Mouse (Mus musculus) liver, postnatal 0 days (tissue): ENCODE results near the gene Atf5. TPM values are rescaled to one million over a fixed set of nuclear protein-coding genes. Genes with fewer than 3 reads are reported as not detected.
A peak's percentile ranks its signal among the peaks of the same experiment; 100 is the strongest.

Source experiments
- ATAC-seq: fragments of 200-750 bp; cut with Nextera tagmentation; 2 replicates; pipeline ENCODE4 v1.8.0; 2017; ENCODE audit warnings: mild to moderate bottlenecking, moderate library complexity
- DNase-seq: peaks from one replicate; pipeline ENCODE4 v3.0.0-alpha.2; 2016
- H3K27ac ChIP-seq: fragments of 300-500 bp; sonication (generic); 2 replicates; pipeline ENCODE4 v1.5.1; 2014; ENCODE audit warnings: antibody characterized with exemption, moderate library complexity, mild to moderate bottlenecking, low read depth
- H3K27me3 ChIP-seq: fragments of 300-500 bp; sonication (generic); 2 replicates; pipeline ENCODE4 v1.6.1; 2014; ENCODE audit warnings: low read length, control low read depth, mixed read lengths; ENCODE audit not compliant: insufficient read depth
- H3K36me3 ChIP-seq: fragments of 300-500 bp; sonication (generic); replicated peaks from 2 replicates; pipeline ENCODE4 v1.6.1; 2014; ENCODE audit warnings: mild to moderate bottlenecking, control low read depth, low read length, moderate library complexity, mixed read lengths; ENCODE audit not compliant: insufficient read depth
- H3K4me1 ChIP-seq: fragments of 300-500 bp; sonication (generic); 2 replicates; pipeline ENCODE4 v1.6.1; 2014; ENCODE audit warnings: antibody characterized with exemption, mild to moderate bottlenecking, control low read depth; ENCODE audit not compliant: insufficient read depth
- H3K4me2 ChIP-seq: fragments of 300-500 bp; sonication (generic); 2 replicates; pipeline ENCODE4 v1.6.1; 2014; ENCODE audit warnings: low read depth, mild to moderate bottlenecking, low read length, moderate library complexity, mixed read lengths
- H3K4me3 ChIP-seq: fragments of 300-500 bp; sonication (generic); 2 replicates; pipeline ENCODE4 v1.5.1; 2014; ENCODE audit warnings: low read depth, low read length
- H3K9ac ChIP-seq: fragments of 300-500 bp; sonication (generic); replicated peaks from 2 replicates; pipeline ENCODE4 v1.6.1; 2014; ENCODE audit warnings: mild to moderate bottlenecking, moderate library complexity
- H3K9me3 ChIP-seq: fragments of 300-500 bp; sonication (generic); 2 replicates; pipeline ENCODE4 v1.6.1; 2016; ENCODE audit warnings: mild to moderate bottlenecking, control low read depth, low read length, mixed read lengths
- CTCF ChIP-seq: sonication (generic); IDR thresholded peaks from 2 replicates; pipeline ENCODE4 v1.5.1; 2016; ENCODE audit warnings: antibody characterized with exemption, low read depth
- EP300 ChIP-seq: IDR thresholded peaks from 2 replicates; pipeline ENCODE4 v1.6.1; 2016; ENCODE audit warnings: antibody characterized with exemption, low read depth, mild to moderate bottlenecking
- WGBS: fragments of 180-500 bp; shearing (Covaris S2); extraction: QIAGEN DNeasy Blood & Tissue Kit; methylation state at CpG from one replicate; pipeline ENCODE4 v1.1.7; 2014; ENCODE audit not compliant: insufficient replicate concordance; 5-methylcytosine and 5-hydroxymethylcytosine counted together
- polyA plus RNA-seq: library from polyadenylated mRNA; unstranded; fragments of >200 nt; fragmentation: Nextera tagmentation; extraction: Ambion mirVana; gene quantifications from 2 replicates; pipeline ENCODE4 v1.2.1, GENCODE M21; 2015

Gene Atf5
- polyA plus RNA-seq, 1 experiment from 2014 or later: 66.6 TPM

GRCm38 (mm10) chr7:44850789-44851624 lies 34.5 kb upstream of the Atf5 start:
- whole genome bisulfite sequencing: 65% methylated on average over 8 of the region's 8 CpGs
- peaks cover 51% of the 10 kb centered on the region for H3K4me1 ChIP-seq
- ATAC-seq (no peak), DNase-seq (no peak)
- H3K4me3 ChIP-seq: peak overlapping the region; percentile 80
- H3K4me2 ChIP-seq: peak overlapping the region; percentile 75
- no peaks in the 10 kb centered on the region for H3K9me3 ChIP-seq
- peaks cover 9% of the 10 kb centered on the region for H3K36me3 ChIP-seq
- TF ChIP-seq EP300 (no peak), CTCF (no peak)
- no peaks in the 10 kb centered on the region for H3K27me3 ChIP-seq
- H3K9ac ChIP-seq: peak overlapping the region; percentile 81
- H3K27ac ChIP-seq: peak overlapping the region; percentile 99

- H3K4me3 ChIP-seq: peak overlapping the region; percentile 80
- H3K36me3 ChIP-seq: peaks cover 18% of the 10 kb centered on the region
- DNase-seq (peak; percentile 86), ATAC-seq (peak; percentile 17)
- H3K27me3 ChIP-seq: no peaks in the 10 kb centered on the region
- H3K27ac ChIP-seq: peak overlapping the region; percentile 99
- peaks cover 42% of the 10 kb centered on the region for H3K4me1 ChIP-seq
- WGBS: 2% methylated on average over 33 of the region's 33 CpGs
- no peaks in the 10 kb centered on the region for H3K9me3 ChIP-seq
- H3K9ac ChIP-seq: peak overlapping the region; percentile 81
- H3K4me2 ChIP-seq: peak overlapping the region; percentile 75
- TF ChIP-seq CTCF (no peak), EP300 (no peak)
Measured at GRCm38 (mm10) chr7:44850146-44850545, 33.7 kb upstream of the Atf5 start.

DNA sequence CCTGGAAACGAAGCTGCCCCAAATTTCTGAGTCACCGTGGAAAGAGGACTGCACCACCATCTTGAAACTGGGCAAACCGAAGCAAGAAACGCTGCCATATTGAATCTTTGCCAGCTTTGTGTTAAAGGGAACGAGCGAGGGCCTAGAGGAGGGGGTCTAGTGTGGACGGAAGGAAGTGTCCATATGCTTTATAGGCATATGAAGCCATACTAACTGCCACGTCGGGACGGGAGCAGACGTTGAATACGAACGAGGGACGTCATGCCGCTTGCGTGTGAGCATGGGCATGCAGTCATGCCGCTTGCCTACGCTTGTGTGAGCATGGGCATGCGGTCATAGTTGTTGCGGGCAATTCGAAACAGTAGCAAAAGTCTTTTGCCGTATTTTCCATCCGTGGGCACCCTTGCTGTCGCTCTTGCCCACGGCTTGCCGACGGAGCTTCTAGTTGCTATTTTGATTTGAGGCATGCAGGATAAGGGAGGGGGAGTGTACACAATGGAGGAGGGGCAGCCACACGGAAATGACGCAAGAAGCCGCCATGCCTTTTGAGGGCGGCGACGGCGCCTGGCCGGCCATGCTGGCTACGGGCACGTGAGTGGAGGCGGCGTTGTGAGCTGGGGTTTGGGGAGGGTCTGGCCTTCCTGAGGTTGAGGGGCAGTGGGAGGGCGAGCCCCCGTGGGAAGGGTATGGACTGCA lies 33.1 kb upstream of the Atf5 start:
- Histone ChIP-seq H3K36me3 (peaks cover 22% of the 10 kb centered on the region), H3K9me3 (no peaks in the 10 kb centered on the region), H3K4me2 (peak overlapping the region; percentile 75), H3K4me3 (peak overlapping the region; percentile 80), H3K4me1 (peaks cover 39% of the 10 kb centered on the region), H3K9ac (peak overlapping the region; percentile 81), H3K27me3 (no peaks in the 10 kb centered on the region), H3K27ac (peak overlapping the region; percentile 99)
- under 1% methylated on average over 41 of the region's 41 CpGs for WGBS
- DNase-seq (peak; percentile 92), ATAC-seq (peak; percentile 57)
- TF ChIP-seq CTCF (no peak), EP300 (no peak)

DNA sequence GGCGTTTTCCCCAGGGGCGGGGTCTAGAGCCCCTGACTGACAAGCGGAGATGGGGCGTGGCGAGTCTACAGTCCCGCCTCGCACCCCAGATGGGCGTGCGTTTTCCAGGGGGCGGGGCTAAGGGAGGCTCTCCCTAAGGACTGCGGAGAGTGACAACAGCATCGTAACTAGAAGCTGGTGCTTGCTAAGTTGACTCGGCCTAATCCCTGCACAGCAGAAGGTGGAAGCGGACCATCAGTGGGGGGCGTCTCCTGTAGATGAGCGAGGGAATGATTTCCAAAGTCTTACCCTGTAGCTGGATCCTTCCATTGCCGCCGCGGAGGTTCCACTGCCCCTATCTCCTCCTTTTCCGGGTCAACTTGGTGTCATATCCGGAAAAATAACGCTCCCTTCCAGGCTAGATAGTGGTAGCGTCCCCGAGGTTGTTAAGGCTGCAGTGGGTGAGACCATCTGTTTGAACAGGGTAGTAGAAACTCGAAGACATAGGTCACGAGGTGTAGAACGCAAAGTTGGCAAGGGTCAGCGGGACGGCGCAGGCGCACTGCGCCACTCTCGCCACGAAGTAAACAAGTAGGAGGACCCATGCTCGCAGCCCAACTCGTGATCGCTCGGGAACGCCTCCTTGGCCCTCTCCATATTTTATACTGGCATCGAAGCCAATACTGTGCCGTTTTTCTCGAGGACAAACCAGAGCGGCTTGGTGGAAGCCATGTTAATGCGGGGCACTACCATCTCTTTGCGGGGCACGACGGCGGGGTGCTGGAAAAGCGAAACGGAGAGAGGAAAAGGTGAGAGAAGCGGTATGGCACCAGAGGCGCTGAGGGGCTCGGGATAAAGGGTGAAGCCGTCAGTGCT lies 32.3 kb upstream of the Atf5 start, which contains the start of the genes Akt1s1 and Tbc1d17:
Akt1s1 (plus strand) TSS at position 431 of the 855 bp plus-strand sequence.
Tbc1d17 (minus strand) TSS at position 519 of the 855 bp plus-strand sequence.
- H3K4me2 ChIP-seq: peak within 1 kb of the TSS; percentile 75
- ATAC-seq: peak; percentile 85
- under 1% methylated on average over 54 of the region's 54 CpGs for WGBS
- H3K27ac ChIP-seq: peak within 1 kb of the TSS; percentile 99
- H3K4me3 ChIP-seq: peak within 1 kb of the TSS; percentile 80
- peaks cover 35% of the 10 kb centered on the region for H3K4me1 ChIP-seq
- peak; percentile 97 for DNase-seq
- TF ChIP-seq EP300: peak; percentile 44
- 0 out of 2 replicates have a peak, but pooled peaks have one; percentile 7 for TF ChIP-seq CTCF
- peak within 1 kb of the TSS; percentile 81 for H3K9ac ChIP-seq
- H3K9me3 ChIP-seq: no peaks in the 10 kb centered on the region
- no peaks in the 10 kb centered on the region for H3K27me3 ChIP-seq
- peaks cover 30% of the 10 kb centered on the region for H3K36me3 ChIP-seq

- H3K4me1 ChIP-seq: peaks cover 26% of the 10 kb centered on the region
- ATAC-seq: no peak
- H3K4me2 ChIP-seq: peak overlapping the region; percentile 75
- peak overlapping the region; percentile 80 for H3K4me3 ChIP-seq
- peak overlapping the region; percentile 99; the same call in 1 of the 2 replicates for H3K27ac ChIP-seq
- WGBS: 84% methylated on average over 5 of the region's 5 CpGs
- peaks cover 39% of the 10 kb centered on the region for H3K36me3 ChIP-seq
- H3K9ac ChIP-seq: peak overlapping the region; percentile 69
- no peak for TF ChIP-seq EP300
- TF ChIP-seq CTCF: no peak
- DNase-seq: no peak
- H3K27me3 ChIP-seq: no peaks in the 10 kb centered on the region
- H3K9me3 ChIP-seq: no peaks in the 10 kb centered on the region
Measured at GRCm38 (mm10) chr7:44847772-44848171, 31.3 kb upstream of the Atf5 start.
